Mouse (Mus musculus) cerebellum, adult 11-12 months (tissue): ENCODE data around the gene Smok2a.
"Not testable (repeated sequence)": the region's sequence is repeated elsewhere in the genome, so short reads cannot be mapped to it uniquely, and the experiment has no call there.

Experiments
- DNase-seq: peaks from one replicate; pipeline ENCODE4 v3.0.0; 2022

Gene Smok2a

GRCm38 (mm10) chr17:13215595-13215994 is 5.4 kb upstream of the Smok2a start:
- DNase-seq: no peak

GRCm38 (mm10) chr17:13221921-13222320 is 933 bp downstream of the Smok2a start:
- DNase-seq: not testable (repeated sequence)

DNA sequence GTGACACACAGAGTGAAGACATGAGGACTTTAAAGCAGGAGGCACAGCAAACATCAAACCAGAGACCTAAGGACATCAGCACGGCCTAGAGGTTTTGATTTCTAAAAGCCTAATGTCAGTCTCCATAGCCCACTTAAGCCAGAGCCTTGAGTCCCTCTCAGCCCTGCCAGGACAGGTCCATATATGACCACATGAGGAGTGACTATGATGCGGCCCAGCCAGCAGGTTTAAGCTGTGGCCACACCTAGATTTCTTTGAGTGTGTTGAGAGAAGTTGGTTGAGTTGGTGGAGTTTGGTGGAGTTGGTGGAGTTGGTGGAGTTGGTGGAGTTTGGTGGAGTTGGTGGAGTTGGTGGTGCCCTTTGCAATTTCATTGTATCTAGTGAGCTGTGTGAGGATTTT is 9.0 kb downstream of the Smok2a start, which contains the start of gene Smok2b:
Smok2b (plus strand) TSS at position 301 of the 400 bp plus-strand sequence.
- DNase-seq: not testable (repeated sequence)

- DNase-seq: not testable (repeated sequence)
Measured at GRCm38 (mm10) chr17:13239461-13239860, 18.5 kb downstream of the Smok2a start.

DNA sequence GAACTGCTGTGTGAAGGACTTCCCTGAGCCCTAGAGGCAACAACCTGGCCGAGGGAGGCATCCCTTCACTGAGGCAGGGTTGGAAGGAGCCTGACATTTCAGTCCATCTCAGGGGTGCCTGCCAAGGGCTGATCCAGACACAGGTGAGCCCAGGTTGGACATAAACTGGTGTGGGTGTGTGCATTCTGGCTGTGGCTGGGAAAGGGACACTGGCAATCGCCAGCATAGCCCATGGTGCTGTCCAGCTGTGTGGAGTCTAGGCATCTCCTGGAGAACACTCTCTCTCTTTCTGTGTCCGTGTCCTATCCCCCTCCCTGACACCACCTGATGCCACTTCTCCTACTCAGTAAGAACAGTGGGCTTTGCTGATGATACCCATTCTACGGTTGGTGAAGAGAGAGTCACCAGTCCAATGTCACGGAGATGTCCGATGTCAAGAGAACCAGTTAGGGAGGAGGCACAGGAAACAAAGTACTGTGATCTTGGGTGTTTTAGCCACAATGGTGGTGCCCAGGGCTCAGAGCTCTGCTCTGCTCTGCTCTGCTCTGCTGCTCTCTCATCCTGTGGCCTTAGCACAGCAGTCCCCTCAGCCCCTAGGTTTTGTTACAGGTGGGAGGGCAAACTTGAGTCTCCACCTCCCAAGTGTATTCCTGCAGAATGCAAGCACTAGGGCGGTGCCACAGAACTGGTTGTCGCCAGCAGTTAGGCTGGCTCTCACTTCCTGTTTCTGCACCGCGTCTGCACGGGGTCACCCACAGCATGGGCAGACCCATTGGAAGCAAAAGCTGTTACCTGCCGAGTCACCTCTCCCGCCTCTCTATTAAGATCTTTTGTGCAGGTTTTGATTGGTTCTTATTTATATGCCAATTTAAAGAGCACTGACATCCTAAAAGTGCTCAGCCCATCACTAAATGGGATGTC is 20.1 kb downstream of the Smok2a start:
- not testable (repeated sequence) for DNase-seq

DNA sequence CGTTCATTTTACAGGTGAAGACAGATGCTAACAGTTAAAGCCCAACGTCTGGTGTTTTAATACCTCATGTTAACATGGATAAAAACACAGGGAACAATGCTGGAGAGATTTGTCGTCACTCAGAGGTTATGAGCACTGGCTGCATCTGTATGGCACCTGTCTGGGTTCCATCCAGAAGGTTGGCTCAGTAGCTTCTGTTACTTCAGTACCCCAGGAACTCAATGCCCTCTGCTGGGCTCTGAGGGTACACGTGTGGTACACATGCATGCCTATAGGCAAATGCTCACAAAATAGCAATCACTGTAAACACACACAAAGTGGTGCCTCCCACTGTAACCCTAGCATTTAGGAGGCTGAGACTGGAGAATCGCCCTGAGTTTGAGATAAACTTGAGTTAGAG is 33.8 kb downstream of the Smok2a start:
- DNase-seq: not testable (repeated sequence)
